Mouse (Mus musculus): ENCODE data around the gene Gm12166. TPM values are rescaled to one million over a fixed set of nuclear protein-coding genes. Genes with fewer than 3 reads are reported as not detected.

Gm12166 gene
- polyA plus RNA-seq, 1 experiment from 2014 or later = 7.3 TPM

- no peak overlapping the region for H3K27ac ChIP-seq
Observed at GRCm38 (mm10) chr11:46040841-46041556, 11.1 kb downstream of the Gm12166 start.

GRCm38 (mm10) chr11:46039335-46039734 is 12.8 kb downstream of the Gm12166 start:
- Histone ChIP-seq H3K9ac (no peak overlapping the region), H3K36me3 (no peaks in the 10 kb centered on the region), H3K4me3 (replicated peaks) (no peak overlapping the region), H3K27ac (no peak overlapping the region), H3K4me2 (replicated peaks) (peak overlapping the region; percentile 6; the same call in 1 of the 2 replicates), H3K9me3 (no peaks in the 10 kb centered on the region), H3K4me1 (replicated peaks) (0 out of 2 replicates have a peak, but pooled peaks cover 2% of the 10 kb centered on the region), H3K27me3 (replicated peaks) (no peaks in the 10 kb centered on the region)
- no peak for ATAC-seq
- WGBS = 44% methylated on average over 11 of the region's 11 CpGs

More at GRCm38 (mm10) chr11:46040841-46041556, 11.1 kb downstream of the Gm12166 start:
- H3K9me3 ChIP-seq = no peaks in the 10 kb centered on the region
- no peak overlapping the region for H3K4me3 ChIP-seq (replicated peaks)
- no peaks in the 10 kb centered on the region for H3K27me3 ChIP-seq (replicated peaks)
- 0 out of 2 replicates have a peak, but pooled peaks cover 2% of the 10 kb centered on the region for H3K4me1 ChIP-seq (replicated peaks)
- no peak overlapping the region for H3K9ac ChIP-seq
- no peaks in the 10 kb centered on the region for H3K36me3 ChIP-seq
- ATAC-seq = no peak
- no peak overlapping the region for H3K4me2 ChIP-seq (replicated peaks)
- WGBS = 72% methylated on average over 9 of the region's 9 CpGs

DNA sequence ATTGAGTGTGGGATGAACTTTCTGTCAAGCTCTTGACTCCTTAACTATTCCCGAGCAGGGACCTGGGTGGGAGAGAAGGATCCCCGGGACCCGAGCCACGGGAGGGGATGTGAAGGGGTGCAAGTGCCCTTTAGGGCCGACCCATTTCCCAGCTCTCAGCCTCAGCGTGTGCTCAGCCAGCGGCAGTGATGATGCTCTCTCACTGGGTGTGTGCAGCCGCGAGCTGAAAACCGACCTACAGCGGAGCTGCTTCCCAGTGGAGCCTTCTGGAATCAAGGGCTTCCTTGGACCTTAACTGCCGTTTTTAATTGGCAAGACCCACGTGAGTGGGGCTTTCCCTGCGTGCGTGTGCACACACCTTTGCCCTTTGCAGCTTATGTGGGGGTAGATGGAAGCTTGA is 13.2 kb downstream of the Gm12166 start:
- H3K4me1 ChIP-seq (replicated peaks) = 0 out of 2 replicates have a peak, but pooled peaks cover 2% of the 10 kb centered on the region
- no peak overlapping the region for H3K27ac ChIP-seq
- no peaks in the 10 kb centered on the region for H3K9me3 ChIP-seq
- H3K27me3 ChIP-seq (replicated peaks) = no peaks in the 10 kb centered on the region
- no peak overlapping the region for H3K9ac ChIP-seq
- WGBS = 67% methylated on average over 15 of the region's 15 CpGs
- no peak for ATAC-seq
- H3K36me3 ChIP-seq = no peaks in the 10 kb centered on the region
- peak overlapping the region; percentile 6; the same call in 1 of the 2 replicates for H3K4me2 ChIP-seq (replicated peaks)
- H3K4me3 ChIP-seq (replicated peaks) = no peak overlapping the region

DNA sequence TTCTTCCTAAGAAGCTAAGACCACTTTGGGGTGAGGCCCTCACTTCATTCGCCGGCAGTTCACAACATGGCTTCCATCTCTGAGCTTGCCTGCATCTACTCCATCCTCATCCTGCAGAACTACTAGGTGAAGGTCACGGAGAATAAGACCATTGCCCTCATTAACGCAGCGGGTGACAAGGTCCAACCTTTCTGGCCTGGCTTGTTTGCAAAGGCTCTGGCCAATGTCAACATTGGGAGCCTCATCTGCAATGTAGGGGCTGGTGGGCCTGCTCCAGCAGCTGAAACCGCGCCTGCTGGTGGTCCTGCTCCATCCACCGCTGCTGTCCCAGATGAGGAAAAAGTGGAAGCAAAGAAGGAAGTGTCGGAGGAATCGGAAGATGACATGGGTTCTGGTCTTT is 15.7 kb downstream of the Gm12166 start:
- no peak for ATAC-seq
- Histone ChIP-seq H3K4me2 (replicated peaks) (no peak overlapping the region), H3K9ac (no peak overlapping the region), H3K4me1 (replicated peaks) (0 out of 2 replicates have a peak, but pooled peaks cover 2% of the 10 kb centered on the region), H3K4me3 (replicated peaks) (no peak overlapping the region), H3K36me3 (no peaks in the 10 kb centered on the region), H3K27ac (no peak overlapping the region), H3K27me3 (replicated peaks) (no peaks in the 10 kb centered on the region), H3K9me3 (no peaks in the 10 kb centered on the region)
- WGBS = 89% methylated on average over 10 of the region's 10 CpGs

DNA sequence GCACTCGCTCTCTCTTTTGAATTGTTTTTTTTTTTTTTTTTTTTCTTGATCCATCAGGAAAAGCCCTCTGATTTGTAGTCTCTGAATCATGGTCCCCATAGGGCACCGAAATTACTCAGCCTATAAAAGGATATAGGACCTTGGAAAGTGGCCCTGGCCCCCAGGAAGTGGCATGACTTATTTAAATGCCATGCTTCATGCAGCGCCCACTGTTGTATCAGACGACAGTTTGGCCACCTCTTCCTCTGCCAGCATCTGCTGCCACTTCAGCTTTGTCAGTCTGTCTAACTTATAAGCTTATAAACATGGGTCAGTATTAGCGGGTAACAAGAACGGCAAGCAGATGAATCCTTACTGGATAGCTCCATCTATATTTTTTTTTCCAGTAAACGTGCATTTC is 19.2 kb downstream of the Gm12166 start:
- Histone ChIP-seq H3K9me3 (no peaks in the 10 kb centered on the region), H3K9ac (no peak overlapping the region), H3K4me2 (replicated peaks) (no peak overlapping the region), H3K27me3 (replicated peaks) (no peaks in the 10 kb centered on the region), H3K4me1 (replicated peaks) (no peaks in the 10 kb centered on the region), H3K36me3 (no peaks in the 10 kb centered on the region), H3K27ac (no peak overlapping the region), H3K4me3 (replicated peaks) (no peak overlapping the region)
- WGBS = 90% methylated on average over 7 of the region's 7 CpGs
- no peak for ATAC-seq

DNA sequence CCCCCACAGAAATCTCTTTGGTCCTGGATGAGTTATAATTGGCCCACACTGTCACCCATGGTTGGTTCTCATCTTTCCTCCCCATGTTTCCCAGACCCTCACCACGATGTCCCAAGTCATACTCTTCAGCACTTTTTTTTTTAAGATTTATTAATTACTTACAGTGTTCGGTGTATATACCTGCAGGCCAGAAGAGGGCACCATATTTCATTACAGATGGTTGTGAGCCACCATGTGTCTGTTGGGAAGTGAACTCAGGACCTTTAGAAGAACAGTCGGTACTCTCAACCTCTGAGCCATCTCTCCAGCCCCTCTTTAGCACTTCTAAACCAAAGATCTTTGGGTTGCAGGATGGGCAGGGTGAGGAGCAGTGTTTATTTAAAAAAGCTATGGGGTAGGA is 20.7 kb downstream of the Gm12166 start:
- H3K4me1 ChIP-seq (replicated peaks) = no peaks in the 10 kb centered on the region
- WGBS = 57% methylated on average over 3 of the region's 3 CpGs
- no peaks in the 10 kb centered on the region for H3K27me3 ChIP-seq (replicated peaks)
- H3K4me3 ChIP-seq (replicated peaks) = no peak overlapping the region
- no peaks in the 10 kb centered on the region for H3K9me3 ChIP-seq
- no peaks in the 10 kb centered on the region for H3K36me3 ChIP-seq
- ATAC-seq = no peak
- H3K9ac ChIP-seq = no peak overlapping the region
- no peak overlapping the region for H3K4me2 ChIP-seq (replicated peaks)
- H3K27ac ChIP-seq = no peak overlapping the region

DNA sequence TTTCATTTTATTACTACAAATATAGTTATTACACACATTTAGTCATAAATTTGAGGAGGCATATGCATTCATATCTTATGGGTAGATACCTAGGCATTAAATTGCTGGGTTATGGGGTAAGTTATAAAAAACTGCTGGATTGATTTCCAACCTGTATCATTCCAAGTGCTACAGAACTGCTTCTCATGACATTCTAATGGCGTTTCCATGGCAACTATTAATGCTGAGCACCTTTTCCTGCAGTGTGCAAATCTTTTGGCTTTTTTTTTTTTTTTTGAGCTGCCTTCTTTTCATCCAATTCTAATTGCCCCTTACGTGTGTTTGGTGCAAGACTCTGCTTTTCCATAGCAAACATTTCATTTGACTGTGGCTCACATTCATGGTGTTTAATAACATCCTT is 22.1 kb downstream of the Gm12166 start:
- no peak for ATAC-seq
- 67% methylated on average over 2 of the region's 2 CpGs for WGBS
- no peaks in the 10 kb centered on the region for H3K4me1 ChIP-seq (replicated peaks)

DNA sequence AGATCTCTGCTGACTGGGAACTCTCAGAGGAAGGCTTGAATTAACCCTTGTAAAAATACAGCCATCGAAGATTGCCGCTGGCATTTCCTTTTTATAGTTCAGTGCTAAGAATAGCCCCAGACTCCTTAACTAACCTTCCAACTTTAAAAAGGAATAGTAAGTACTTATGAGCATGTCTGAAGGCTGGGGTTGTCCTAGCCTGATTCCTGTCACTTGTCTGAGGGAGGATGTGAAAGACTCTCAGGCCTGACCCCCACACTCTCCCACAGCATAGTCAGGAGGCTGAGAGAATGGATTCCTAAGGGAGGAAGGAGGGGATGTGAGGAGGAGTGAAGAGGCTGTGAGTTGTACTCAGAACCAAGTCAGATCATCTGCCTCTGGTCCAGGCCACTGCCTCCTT is 22.6 kb downstream of the Gm12166 start:
- Histone ChIP-seq H3K4me3 (replicated peaks) (no peak overlapping the region), H3K4me2 (replicated peaks) (no peak overlapping the region), H3K27ac (no peak overlapping the region), H3K9ac (no peak overlapping the region), H3K36me3 (no peaks in the 10 kb centered on the region), H3K27me3 (replicated peaks) (no peaks in the 10 kb centered on the region), H3K9me3 (no peaks in the 10 kb centered on the region), H3K4me1 (replicated peaks) (no peaks in the 10 kb centered on the region)
- ATAC-seq = no peak
- 53% methylated on average over 2 of the region's 2 CpGs for WGBS

More for the DNA sequence above, 22.1 kb downstream of the Gm12166 start:
- no peaks in the 10 kb centered on the region for H3K36me3 ChIP-seq
- H3K4me2 ChIP-seq (replicated peaks) = no peak overlapping the region
- no peak overlapping the region for H3K4me3 ChIP-seq (replicated peaks)
- H3K27me3 ChIP-seq (replicated peaks) = no peaks in the 10 kb centered on the region
- no peaks in the 10 kb centered on the region for H3K9me3 ChIP-seq
- H3K27ac ChIP-seq = no peak overlapping the region
- no peak overlapping the region for H3K9ac ChIP-seq

GRCm38 (mm10) chr11:46027952-46028814 is 23.9 kb downstream of the Gm12166 start:
- Histone ChIP-seq H3K4me3 (replicated peaks) (no peak overlapping the region), H3K9ac (no peak overlapping the region), H3K4me1 (replicated peaks) (no peaks in the 10 kb centered on the region), H3K4me2 (replicated peaks) (no peak overlapping the region), H3K27ac (no peak overlapping the region), H3K9me3 (no peaks in the 10 kb centered on the region), H3K27me3 (replicated peaks) (no peaks in the 10 kb centered on the region), H3K36me3 (no peaks in the 10 kb centered on the region)
- 74% methylated on average over 6 of the region's 6 CpGs for WGBS
- no peak for ATAC-seq

DNA sequence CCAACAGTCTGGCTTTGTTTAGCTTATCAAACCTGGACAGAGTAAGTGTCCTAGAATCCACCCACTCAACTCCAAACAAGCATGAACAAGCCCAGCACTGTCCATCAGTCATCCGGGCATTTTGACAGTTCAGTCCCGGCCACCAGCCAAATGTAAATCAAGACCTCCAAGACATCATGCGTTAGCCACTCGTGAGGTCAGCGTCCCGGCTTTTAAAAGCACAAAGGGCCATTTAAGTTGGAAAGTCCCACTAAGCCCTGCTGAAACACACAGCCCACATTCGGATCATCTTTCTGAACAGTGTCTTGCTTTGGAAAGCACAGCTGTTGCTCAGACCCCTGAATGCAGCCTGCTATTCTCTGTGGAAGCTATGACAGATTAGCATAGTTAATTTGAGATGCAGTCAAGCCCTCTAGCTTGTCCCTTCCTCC is 26.1 kb downstream of the Gm12166 start:
- Histone ChIP-seq H3K4me2 (replicated peaks) (no peak overlapping the region), H3K9me3 (no peaks in the 10 kb centered on the region), H3K9ac (no peak overlapping the region), H3K4me3 (replicated peaks) (no peak overlapping the region), H3K4me1 (replicated peaks) (no peaks in the 10 kb centered on the region), H3K27me3 (replicated peaks) (no peaks in the 10 kb centered on the region), H3K27ac (0 out of 2 replicates have a peak overlapping the region, but pooled peaks have one; percentile 2), H3K36me3 (no peaks in the 10 kb centered on the region)
- ATAC-seq = no peak
- WGBS = 30% methylated on average over 7 of the region's 7 CpGs

DNA sequence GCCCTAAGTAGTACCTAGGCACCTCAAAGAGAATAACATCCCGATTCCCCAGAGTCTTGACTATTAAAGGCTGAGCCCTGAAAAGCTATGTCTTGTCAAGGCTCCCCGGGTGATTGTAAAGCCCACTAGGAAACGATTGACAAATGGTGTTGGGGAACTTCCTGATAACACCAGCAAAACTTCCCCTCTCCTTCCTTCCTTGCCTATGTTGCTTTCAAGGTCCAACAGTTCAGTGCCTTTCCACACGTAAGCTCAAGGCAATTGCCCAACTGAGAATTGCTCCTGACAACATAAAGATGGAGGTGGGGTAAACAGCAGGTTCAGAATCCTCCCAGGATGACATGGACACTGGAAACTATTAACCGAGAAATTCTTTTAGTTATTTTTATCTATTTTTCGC is 29.1 kb downstream of the Gm12166 start:
- Histone ChIP-seq H3K27ac (no peak overlapping the region), H3K4me3 (replicated peaks) (no peak overlapping the region), H3K27me3 (replicated peaks) (no peaks in the 10 kb centered on the region), H3K36me3 (no peaks in the 10 kb centered on the region), H3K4me2 (replicated peaks) (no peak overlapping the region), H3K9ac (no peak overlapping the region), H3K9me3 (no peaks in the 10 kb centered on the region), H3K4me1 (replicated peaks) (no peaks in the 10 kb centered on the region)
- no peak for ATAC-seq
- WGBS = 75% methylated on average over 6 of the region's 6 CpGs

DNA sequence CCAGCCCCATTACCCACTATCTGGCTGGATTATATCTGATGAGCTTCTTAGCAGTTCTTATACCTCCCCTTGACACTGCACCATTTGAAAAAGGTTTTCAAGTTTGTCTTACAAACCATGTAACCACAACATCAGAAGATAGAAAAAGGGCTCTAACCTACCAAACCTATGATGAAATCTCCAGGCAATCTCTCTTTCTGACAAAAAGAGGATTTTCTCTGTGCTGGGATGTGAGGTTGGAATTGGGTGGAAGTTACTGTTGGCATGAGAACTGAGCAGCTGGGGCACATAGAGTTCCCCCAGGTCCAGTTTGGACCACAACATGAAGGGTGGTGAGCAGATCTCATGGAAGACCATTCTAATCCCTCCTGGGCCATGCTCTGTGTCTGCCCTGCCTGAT is 30.3 kb downstream of the Gm12166 start:
- Histone ChIP-seq H3K27me3 (replicated peaks) (no peaks in the 10 kb centered on the region), H3K9ac (no peak overlapping the region), H3K9me3 (no peaks in the 10 kb centered on the region), H3K4me2 (replicated peaks) (no peak overlapping the region), H3K27ac (no peak overlapping the region), H3K4me1 (replicated peaks) (no peaks in the 10 kb centered on the region), H3K36me3 (no peaks in the 10 kb centered on the region), H3K4me3 (replicated peaks) (no peak overlapping the region)
- ATAC-seq = no peak
